Mouse (Mus musculus): ENCODE results near the gene Serpinh1.

Gene Serpinh1

DNA sequence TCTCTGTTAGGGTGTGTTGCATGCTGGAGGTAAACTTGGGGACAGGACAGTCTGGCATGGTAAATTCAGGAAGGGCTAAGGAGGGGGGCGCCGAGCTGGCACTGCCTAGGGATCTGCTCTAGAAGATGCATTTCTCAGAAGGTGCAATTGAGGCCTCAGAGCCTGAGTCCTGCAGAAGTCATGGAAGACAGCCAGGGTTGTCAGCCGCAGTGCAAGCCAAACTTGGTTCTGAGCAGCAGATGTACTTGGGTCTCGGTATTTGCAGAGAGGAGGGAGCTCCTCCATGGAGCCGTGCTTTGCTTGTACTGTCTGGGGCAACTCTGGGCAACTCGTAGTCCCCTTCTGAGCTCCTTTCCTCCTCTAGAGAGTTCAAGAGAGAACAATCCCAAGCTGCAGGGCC lies 26.9 kb downstream of the Serpinh1 start:
- DNase-seq (ENCODE audit: low spot score in 2 of 2), result no peak

DNA sequence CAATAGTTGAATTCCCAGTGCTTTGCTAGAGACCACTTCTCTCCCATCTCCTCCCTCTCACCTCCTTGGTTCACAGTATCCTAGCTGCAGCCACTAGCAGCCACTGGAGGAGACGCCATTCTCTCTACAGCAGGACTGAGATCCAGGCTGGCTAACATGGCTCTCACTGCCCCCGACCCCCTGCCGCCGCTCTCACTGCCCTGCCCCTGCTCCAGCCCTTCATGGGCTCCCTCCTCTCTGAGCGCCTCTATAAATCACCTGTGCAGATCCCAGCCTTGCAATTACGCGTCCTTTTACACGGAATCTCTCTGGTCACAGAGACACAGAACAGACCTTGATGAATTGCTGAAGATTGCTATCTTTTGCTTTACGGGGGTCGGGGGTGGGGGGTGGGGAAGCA lies 28.2 kb downstream of the Serpinh1 start:
- DNase-seq (ENCODE audit: low spot score in 2 of 2), result no peak

DNA sequence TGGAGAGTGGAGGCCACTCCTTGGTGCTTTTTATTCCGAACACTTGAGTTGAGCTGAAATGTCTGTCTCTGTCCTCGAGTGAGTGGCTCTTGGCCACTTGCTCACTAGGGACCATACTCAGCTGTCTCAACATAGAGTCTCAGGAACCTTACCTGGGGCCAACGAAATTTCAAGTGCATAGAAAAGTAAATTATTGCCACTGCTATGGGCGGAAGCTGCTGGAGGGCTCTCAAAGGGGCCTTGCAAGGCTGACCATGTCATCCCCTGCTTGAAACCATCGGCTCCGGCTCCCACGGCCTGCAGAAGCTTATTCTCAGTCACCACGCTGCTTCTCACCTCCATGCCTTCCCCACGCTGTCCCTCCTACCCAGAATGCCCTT lies 29.7 kb downstream of the Serpinh1 start:
- DNase-seq (ENCODE audit: low spot score in 2 of 2), result no peak

DNA sequence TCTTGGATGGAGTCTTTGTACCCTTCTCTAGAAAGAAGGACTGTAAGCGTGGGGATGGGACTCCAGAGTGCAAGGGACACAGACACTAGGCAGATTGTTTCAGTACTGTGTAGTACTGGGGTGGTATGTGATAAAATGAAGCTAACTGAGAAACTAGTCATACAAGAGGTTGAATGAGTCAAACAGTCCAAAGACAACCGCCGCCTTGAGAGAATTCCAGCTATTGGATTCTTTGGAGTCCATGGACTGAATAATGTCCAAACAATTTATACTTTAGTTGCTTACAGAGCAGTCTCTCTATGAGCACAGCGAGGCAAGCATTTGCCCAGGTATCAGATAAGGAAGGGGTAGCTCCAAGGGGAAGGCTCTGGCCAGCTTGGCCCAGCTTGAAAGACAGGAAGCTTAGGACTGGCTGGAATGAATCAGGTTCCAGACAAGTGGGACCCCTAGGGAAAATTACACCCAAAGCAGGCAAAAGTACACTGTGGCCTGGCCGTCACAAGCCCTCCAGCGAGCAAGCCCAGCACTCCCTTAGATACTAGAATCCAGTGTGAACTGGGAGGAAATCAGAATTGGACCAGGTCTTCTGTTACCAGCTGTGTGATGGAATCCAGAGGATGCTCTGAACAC lies 30.2 kb downstream of the Serpinh1 start:
- DNase-seq (ENCODE audit: low spot score in 2 of 2), result no peak

DNA sequence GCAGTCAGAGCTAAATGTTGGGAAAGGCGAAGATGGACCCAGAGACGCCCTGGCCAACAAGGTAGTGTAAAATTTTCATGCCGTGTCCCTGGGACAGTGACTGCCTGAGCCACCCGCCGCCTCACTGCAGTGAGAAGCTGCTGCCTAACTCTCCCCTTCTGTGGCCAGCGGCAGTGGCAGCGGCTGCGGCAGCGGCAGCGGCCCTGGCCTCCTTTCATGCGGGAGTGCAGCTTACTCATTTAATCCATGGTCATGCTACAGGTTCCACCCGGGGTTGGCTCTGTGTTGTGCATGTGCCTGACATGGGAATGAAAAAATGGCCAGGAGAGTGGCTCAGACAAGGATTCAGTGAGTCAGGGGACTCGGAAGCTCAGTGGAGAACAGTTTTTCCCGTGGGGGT lies 32.5 kb downstream of the Serpinh1 start:
- no peak for DNase-seq (ENCODE audit: low spot score in 2 of 2)

DNA sequence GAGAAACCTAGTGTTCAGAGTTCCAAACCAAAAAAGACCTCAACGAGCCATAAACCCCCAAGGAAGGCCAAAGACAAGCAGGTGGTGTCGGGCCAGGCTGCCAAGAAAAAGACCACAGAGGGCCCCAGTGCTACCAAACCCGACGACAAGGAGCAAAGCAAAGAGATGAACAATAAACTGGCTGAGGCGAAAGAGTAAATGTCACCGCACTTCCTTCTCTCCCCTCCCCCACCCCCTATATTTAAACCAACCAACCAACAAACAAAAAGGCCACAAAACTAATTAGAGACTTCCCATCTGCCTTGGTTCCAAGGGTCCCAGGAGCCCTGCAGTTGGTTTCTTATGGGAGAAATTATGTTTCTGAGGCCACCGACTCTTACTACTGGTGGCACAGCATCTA lies 35.6 kb downstream of the Serpinh1 start:
- no peak for DNase-seq (ENCODE audit: low spot score in 2 of 2)

DNA sequence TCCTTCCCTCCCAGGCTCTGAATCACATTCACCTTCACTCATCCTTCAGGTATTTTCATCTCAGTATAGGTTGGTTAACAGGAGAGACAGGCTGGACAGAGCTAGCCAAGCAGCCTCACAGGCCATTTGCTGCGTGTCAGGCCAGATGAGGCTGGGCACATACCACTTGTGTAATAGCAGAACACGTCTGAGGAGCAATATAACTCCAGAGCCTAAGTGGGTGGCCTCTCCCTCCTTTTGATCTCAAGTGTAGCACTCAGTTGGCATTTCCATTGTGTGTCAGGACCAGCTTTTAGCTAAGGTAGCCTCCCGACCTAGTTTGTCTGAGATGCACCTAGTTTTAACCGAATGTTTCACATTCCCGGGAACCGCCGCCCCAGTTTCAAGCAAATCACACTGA lies 36.8 kb downstream of the Serpinh1 start:
- no peak for DNase-seq (ENCODE audit: low spot score in 2 of 2)

DNA sequence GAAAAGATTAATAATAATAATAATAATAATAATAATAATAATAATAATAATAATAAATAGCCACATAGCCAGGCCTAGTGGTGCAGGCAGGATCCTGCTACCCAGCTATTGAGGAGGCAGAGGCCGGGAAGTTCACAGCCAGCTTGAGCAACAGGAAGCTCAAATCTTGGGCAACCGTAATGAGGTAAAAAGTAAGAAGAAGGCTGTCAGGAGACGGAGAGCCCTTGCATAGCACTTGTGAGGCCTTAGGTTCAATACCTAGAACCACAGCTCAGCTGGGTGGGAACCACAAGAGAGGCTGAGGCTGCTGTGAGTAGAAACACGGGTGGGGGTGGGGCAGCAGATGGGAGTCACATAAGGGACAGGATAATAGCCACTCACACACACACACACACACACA lies 38.5 kb downstream of the Serpinh1 start:
- DNase-seq (ENCODE audit: low spot score in 2 of 2), result no peak

DNA sequence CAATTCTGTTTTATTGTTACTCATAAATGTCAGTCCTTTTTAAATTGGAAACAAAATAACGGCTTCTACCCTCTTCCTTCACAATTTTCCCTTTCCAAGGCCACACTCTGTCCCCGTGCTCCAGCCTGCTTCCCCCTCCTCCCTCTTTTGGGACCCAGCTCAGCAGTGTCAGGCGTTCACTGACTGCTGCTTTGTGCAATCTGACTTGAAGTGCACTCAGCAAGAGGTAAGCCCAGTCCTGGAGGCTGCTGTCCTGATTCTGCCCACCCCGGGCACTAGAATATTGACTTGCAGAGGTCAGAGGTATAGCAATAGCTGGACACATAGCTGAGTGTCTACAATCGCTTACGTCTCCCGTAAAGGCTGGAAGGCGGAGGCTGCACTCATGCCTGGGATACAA lies 39.8 kb downstream of the Serpinh1 start:
- DNase-seq (ENCODE audit: low spot score in 2 of 2), result no peak

DNA sequence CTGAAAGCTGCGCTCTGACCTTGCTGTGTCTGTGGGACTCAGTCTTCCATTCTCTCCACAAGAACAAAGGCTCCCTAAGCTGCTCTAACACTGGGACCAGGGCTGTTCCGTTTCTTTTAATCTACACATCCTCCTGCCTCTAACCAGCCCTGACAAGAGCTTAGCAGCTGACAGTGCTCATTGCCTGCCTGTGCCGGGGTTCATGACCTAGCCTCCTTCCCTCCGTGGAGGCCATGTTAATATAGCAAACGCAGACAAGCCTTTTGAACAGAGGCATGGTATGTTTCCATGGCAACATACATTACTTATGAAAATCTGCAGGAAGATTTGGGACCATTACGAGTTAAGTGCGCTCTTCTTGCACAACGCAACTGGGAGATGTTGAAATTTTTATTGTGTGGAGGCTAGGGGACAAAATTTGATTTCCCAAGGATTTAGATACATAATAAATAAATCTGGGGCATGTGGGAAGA lies 40.3 kb downstream of the Serpinh1 start:
- DNase-seq (ENCODE audit: low spot score in 2 of 2), result no peak

DNA sequence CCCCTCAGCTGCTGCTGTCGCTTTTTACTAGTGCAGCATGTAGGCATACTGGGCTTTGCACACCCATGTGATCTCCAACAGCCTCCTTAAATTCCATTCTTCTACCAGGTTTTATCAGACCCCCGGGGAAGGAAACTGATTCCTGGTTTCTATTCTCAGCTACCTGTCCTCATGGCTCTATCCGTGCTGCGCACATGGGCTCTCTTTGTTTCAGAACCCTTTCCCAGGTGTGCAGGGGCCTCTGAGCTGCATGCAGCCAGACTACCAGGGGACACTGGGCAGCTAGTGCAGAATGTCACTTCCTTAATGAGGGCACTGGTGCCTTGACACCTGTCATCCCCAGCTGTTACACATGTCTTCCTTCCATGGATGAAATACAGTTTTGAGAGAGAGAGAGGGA lies 41.0 kb downstream of the Serpinh1 start:
- DNase-seq (ENCODE audit: low spot score in 2 of 2), result no peak

DNA sequence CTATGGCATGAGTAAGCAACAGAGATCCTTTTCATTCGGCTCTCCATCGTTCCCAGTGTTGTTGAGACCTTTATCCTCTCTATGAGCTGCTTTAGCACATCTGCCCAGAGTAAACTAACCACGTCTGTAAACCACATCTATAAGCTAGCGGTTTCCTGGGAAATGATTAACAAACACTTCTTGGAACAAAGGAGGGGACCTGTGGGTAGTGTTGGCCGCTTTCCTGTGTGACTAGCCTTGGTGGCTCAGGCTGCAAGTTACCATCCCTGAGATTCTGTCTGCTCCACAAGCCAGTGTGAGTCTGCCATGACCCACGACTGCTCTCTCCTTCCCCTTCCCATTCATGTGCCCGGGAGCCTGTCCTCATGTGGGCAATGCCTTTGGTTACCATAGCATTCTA lies 41.6 kb downstream of the Serpinh1 start:
- DNase-seq (ENCODE audit: low spot score in 2 of 2), result no peak

DNA sequence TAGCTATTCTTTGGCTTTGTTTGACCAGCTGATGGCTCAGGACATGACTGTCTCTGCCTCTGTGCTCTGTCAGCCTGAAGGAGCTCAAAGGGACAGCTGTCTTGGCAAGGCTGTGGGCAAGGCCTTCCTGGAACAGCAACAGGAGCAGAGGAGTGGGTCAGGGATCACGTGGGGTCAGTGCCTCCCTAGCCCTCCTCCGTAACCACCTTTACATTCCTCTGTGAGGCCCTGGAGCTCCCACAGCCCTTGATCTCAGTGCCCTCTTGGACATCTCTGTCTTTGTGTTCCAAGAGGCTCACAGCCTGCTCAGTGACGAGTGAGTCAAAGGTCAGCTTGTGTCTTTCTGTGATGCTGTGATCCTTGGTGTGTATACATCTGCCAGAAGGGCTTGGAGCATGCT lies 46.4 kb downstream of the Serpinh1 start:
- DNase-seq (ENCODE audit: low spot score in 2 of 2), result no peak

DNA sequence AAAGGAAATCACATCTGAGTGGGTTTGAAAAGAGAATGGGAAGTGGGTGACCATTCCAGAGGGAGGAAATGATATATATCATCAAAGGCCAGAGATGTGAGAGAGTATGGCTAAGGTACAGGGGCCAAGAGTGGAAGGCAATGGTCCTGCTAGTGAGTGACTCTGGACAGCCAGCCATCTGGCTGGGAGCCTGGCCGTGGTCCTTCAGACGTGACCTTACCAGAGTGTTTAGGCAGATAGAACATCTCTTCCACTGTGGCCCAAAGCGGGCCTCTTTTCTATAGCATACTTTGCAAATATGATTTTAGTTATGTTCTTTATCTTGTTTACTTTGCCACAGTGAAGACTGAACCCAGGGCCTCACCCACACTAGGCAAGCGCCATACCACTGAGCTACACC lies 47.4 kb downstream of the Serpinh1 start:
- DNase-seq (ENCODE audit: low spot score in 2 of 2), result peak in 1 of 2 experiments; percentile 24

DNA sequence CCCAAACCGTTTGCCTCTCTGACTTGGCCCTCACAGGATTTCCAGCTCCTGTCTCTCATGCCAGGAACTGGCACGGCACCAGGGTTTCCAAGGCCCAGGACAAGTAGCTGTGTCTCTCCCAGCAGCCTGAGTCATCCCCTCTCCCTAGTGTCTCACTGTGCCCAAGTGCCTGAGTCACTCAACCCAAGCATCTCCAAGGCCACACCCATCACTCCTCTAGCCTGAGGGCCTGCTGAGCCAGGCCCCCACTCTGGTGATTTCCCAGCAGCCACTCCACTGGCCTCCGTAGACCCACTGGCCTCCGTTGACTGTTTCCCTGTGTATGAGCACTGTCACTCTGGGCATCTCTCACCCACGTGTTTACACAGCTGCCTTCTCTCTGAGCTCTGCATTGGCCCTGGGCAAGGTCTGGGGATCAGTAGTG lies 48.1 kb downstream of the Serpinh1 start:
- DNase-seq (ENCODE audit: low spot score in 2 of 2), result peak; percentile 74 to 75

DNA sequence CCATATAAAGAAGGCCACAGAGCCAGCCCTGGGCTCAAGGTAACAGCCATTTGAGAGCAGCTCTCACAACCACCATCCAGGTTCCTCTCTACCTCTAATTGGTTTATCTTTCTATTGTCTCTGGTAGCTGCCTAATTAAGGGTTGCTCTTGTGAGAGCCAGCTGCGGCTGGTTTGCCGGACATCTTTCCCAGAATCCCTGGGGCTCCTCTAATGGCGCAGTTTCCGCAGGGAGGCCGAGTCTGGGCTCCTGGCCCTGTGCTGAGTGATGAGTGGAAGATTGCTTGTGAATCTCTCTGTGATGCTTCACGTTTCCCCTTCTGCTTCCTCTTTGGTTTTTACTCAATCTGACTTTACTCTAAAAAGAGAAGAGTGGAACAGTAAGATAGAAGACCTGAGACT lies 49.0 kb downstream of the Serpinh1 start:
- peak in 1 of 2 experiments; percentile 24 for DNase-seq (ENCODE audit: low spot score in 2 of 2)

DNA sequence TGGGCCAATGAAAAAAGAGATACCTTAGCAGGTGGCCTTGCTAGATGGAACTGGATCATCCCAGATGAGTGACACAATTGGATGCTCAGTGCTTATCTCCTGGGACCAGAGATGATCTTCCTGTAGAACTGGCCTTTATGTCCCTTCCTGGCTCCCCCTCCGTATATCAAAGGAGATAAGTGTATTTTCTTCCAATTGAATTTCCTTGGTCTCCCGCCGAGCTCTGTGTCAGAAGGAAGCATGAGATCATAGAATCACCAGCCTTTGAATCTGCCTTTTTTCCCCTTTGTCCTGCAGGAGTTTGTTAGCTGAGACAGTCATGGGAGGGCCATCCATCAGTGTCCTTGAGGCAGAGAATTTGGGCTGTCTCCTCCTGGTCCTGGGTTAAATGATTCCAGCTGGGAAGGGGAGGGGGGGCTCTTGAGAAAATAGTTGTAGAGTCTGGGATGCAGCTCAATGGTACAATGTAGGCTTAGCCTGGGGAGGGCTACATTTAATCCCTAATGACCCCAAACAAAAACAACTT lies 52.3 kb downstream of the Serpinh1 start:
- DNase-seq (ENCODE audit: low spot score in 2 of 2), result no peak
